Mouse (Mus musculus): Measurements from ENCODE around the gene Iqcc. TPM values are rescaled to one million over a fixed set of nuclear protein-coding genes. Genes with fewer than 3 reads are reported as not detected.

Iqcc gene
- total and polyA plus RNA-seq, 3 experiments = 13.0 to 30.9 (median 19.7) TPM

DNA sequence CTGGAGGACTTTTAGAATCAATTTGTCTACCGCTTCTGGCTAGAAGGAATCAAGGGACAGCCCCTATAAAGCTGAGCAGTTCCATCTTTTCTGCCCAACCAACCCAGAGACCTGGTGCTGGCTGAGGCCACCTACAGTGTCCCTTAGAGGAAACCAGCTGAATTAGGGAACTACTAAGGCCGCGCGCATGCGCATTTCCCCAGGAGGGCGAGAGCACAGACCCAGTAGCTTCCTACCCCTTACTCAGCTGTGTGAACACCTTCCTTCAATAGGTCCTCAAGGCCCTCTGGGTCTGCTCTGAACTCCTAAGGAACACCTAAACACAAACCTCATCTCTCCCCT lies 6.1 kb upstream of the Iqcc start:
- Histone ChIP-seq H3K79me2 (replicated peaks; ENCODE audit: control insufficient read depth, insufficient read depth, low read length) (no peaks in the 10 kb centered on the region; the same call in 1 of the 2 replicates), H3K27me3 (ENCODE audit: control insufficient read depth, insufficient read depth, low read length) (no peaks in the 10 kb centered on the region), H3K27ac (peak overlapping the region; percentile 92), H3K4me3 (peak overlapping the region; percentile 84), H3K4me1 (ENCODE audit: control insufficient read depth, insufficient read depth, low read length) (peaks cover 20% of the 10 kb centered on the region), H3K9ac (ENCODE audit: low read depth, low read length) (no peak overlapping the region), H3K36me3 (ENCODE audit: control insufficient read depth, insufficient read depth, low read length) (peaks cover 3% of the 10 kb centered on the region; the same call in 1 of the 2 replicates)
- peak; percentile 58 to 74 for DNase-seq
- intact Hi-C loops (cut with DNase I) = no loop called here
- TF ChIP-seq CTCF (IDR thresholded peaks at IDR 0.05) = no peak
- no peak for TF ChIP-seq POLR2A (IDR thresholded peaks at IDR 0.05; ENCODE audit: insufficient read depth, low read depth, low read length)
- no peak for TF ChIP-seq EP300 (IDR thresholded peaks at IDR 0.05; ENCODE audit: insufficient read depth, low read depth, low read length)
- 4% methylated on average over 6 of the region's 6 CpGs for WGBS

- TF ChIP-seq POLR2A (IDR thresholded peaks at IDR 0.05; ENCODE audit: insufficient read depth, low read depth, low read length) (peak; percentile 94), CTCF (IDR thresholded peaks at IDR 0.05) (no peak), EP300 (IDR thresholded peaks at IDR 0.05; ENCODE audit: insufficient read depth, low read depth, low read length) (peak; percentile 61)
- H3K4me1 ChIP-seq (ENCODE audit: control insufficient read depth, insufficient read depth, low read length) = peaks cover 21% of the 10 kb centered on the region
- intact Hi-C loops (cut with DNase I) = loop anchor here (1.0 to 5.0 kb wide), 2 partner anchors 16 to 198 kb away; no protein-coding TSS in a partner anchor
- under 1% methylated on average over 18 of the region's 18 CpGs for WGBS
- H3K9ac ChIP-seq (ENCODE audit: low read depth, low read length) = peak overlapping the region; percentile 83
- H3K4me3 ChIP-seq = peak overlapping the region; percentile 84
- H3K36me3 ChIP-seq (ENCODE audit: control insufficient read depth, insufficient read depth, low read length) = peaks cover 3% of the 10 kb centered on the region; the same call in 1 of the 2 replicates
- DNase-seq = peak; percentile 84 to 91
- H3K79me2 ChIP-seq (replicated peaks; ENCODE audit: control insufficient read depth, insufficient read depth, low read length) = no peaks in the 10 kb centered on the region; the same call in 1 of the 2 replicates
- no peaks in the 10 kb centered on the region for H3K27me3 ChIP-seq (ENCODE audit: control insufficient read depth, insufficient read depth, low read length)
- peak overlapping the region; percentile 92 for H3K27ac ChIP-seq
Observed at GRCm38 (mm10) chr4:129624281-129625028, 5.6 kb upstream of the Iqcc start.

DNA sequence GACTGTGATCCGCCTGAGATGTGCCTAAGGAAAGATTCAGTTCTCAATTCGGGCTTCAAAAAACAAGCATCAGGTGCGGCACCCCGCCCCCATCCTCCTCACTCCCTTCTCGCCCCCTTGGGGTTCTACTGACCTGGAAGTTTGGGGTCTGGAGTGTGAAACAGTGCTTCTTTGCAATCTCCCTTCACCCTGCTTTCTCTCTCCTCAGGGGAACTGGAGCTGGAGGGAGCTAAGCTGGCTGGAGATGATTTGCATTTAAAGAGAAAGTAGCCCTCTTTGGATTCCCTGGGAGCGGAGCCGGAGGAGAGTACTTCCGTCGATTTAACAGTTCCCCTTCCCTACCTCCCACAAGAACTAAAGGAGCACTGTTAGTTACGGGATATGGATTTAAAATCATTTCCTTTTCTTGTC lies 4.8 kb upstream of the Iqcc start, which contains the start of gene Ccdc28b:
Ccdc28b (minus strand) TSS at position 267 of the 411 bp plus-strand sequence.
- intact Hi-C loops (cut with DNase I) = loop anchor here (1.0 to 5.0 kb wide), 2 partner anchors 17 to 199 kb away; no protein-coding TSS in a partner anchor
- Histone ChIP-seq H3K27me3 (ENCODE audit: control insufficient read depth, insufficient read depth, low read length) (no peaks in the 10 kb centered on the region), H3K9ac (ENCODE audit: low read depth, low read length) (peak within 1 kb of the TSS; percentile 83), H3K4me1 (ENCODE audit: control insufficient read depth, insufficient read depth, low read length) (peaks cover 24% of the 10 kb centered on the region), H3K4me3 (peak within 1 kb of the TSS; percentile 84), H3K36me3 (ENCODE audit: control insufficient read depth, insufficient read depth, low read length) (peaks cover 3% of the 10 kb centered on the region; the same call in 1 of the 2 replicates), H3K79me2 (replicated peaks; ENCODE audit: control insufficient read depth, insufficient read depth, low read length) (no peaks in the 10 kb centered on the region; the same call in 1 of the 2 replicates), H3K27ac (peak within 1 kb of the TSS; percentile 92)
- peak; percentile 81 for TF ChIP-seq POLR2A (IDR thresholded peaks at IDR 0.05; ENCODE audit: insufficient read depth, low read depth, low read length)
- TF ChIP-seq EP300 (IDR thresholded peaks at IDR 0.05; ENCODE audit: insufficient read depth, low read depth, low read length) = no peak
- no peak for TF ChIP-seq CTCF (IDR thresholded peaks at IDR 0.05)
- peak; percentile 63 to 72 for DNase-seq
- WGBS = under 1% methylated on average over 10 of the region's 10 CpGs

DNA sequence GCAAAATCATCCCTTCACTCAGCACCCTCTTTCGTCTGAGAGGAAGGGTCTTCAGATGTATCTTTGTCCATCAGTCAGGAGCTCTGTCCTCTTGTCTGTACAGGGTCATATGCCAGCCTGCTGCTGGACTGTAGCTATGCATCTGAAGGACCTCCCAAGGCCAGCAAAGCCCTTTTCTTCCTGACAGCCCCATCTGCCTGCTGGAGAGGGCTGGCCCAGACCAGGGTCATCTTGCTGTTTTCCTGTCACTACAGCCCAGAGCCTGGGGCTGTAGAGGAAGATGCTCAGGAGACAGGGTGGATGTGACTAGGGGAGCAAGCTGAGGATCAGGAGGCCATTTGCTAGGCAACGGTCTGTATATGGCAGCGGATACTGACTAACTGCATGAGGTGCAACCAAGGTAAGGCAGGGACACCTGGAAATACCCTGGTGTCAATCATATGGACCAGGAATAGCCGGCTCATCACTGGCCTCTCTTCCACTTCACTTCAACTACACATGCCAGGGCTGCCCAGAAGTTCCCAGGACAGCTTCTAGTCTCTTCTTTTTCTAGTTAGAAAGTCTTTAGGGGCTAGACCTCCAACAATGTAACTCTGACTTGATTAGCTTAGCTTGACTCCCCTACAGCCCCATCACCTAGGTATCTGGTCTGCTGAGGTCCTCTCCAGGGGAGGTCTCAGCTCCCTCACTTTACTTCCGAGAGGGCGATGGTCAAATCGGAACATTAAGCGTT lies 4.1 kb upstream of the Iqcc start:
- DNase-seq = no peak
- 13% methylated on average over 8 of the region's 8 CpGs for WGBS
- intact Hi-C loops (cut with DNase I) = loop anchor here (5.0 kb wide), 1 partner anchor 199 kb away; no protein-coding TSS in a partner anchor

DNA sequence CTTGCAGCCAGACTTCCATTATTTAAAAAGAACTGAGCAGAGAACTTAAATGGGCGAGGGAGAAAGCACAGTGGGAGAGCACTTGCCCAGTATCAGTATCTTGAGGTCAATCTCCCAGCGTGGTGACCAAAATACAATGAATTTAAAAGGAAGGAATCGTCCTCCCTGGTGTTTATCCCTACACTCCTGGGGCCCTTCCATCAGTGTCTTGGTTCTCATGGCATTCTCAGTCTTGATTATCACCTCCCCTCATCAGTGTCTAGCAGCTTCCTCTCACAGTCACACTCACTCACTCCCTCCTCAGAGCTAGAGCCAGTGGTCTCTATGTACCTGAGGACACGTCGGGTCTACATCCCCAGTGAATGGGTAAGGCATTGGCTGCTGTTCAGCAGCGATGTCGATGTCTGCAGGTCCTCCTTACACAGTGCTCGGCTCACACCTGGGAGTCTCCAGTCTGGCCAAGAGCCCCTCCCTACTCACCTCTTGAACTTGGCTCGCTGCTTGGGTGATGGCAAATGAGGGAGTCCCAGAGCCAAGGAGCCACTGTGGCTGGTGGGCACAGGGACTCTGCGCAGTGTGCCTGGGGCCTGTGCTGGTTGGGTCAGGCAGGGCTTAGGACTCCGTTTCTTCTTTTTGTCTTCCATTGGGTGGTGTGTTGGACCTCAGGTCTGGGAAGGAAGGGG lies 3.4 kb upstream of the Iqcc start:
- intact Hi-C loops (cut with DNase I) = loop anchor here (5.0 kb wide), 1 partner anchor 200 kb away; no protein-coding TSS in a partner anchor
- TF ChIP-seq POLR2A (IDR thresholded peaks at IDR 0.05; ENCODE audit: insufficient read depth, low read depth, low read length) (no peak), EP300 (IDR thresholded peaks at IDR 0.05; ENCODE audit: insufficient read depth, low read depth, low read length) (no peak), CTCF (IDR thresholded peaks at IDR 0.05) (no peak)
- 65% methylated on average over 11 of the region's 11 CpGs for WGBS
- Histone ChIP-seq H3K9ac (ENCODE audit: low read depth, low read length) (peak overlapping the region; percentile 71), H3K79me2 (replicated peaks; ENCODE audit: control insufficient read depth, insufficient read depth, low read length) (no peaks in the 10 kb centered on the region; the same call in 1 of the 2 replicates), H3K27ac (peak overlapping the region; percentile 92), H3K4me1 (ENCODE audit: control insufficient read depth, insufficient read depth, low read length) (peaks cover 28% of the 10 kb centered on the region), H3K36me3 (ENCODE audit: control insufficient read depth, insufficient read depth, low read length) (peaks cover 3% of the 10 kb centered on the region; the same call in 1 of the 2 replicates), H3K27me3 (ENCODE audit: control insufficient read depth, insufficient read depth, low read length) (no peaks in the 10 kb centered on the region), H3K4me3 (peak overlapping the region; percentile 84)
- no peak for DNase-seq

More for the DNA sequence above, 4.1 kb upstream of the Iqcc start:
- peaks cover 3% of the 10 kb centered on the region; the same call in 1 of the 2 replicates for H3K36me3 ChIP-seq (ENCODE audit: control insufficient read depth, insufficient read depth, low read length)
- H3K27me3 ChIP-seq (ENCODE audit: control insufficient read depth, insufficient read depth, low read length) = no peaks in the 10 kb centered on the region
- TF ChIP-seq EP300 (IDR thresholded peaks at IDR 0.05; ENCODE audit: insufficient read depth, low read depth, low read length) (no peak), CTCF (IDR thresholded peaks at IDR 0.05) (no peak), POLR2A (IDR thresholded peaks at IDR 0.05; ENCODE audit: insufficient read depth, low read depth, low read length) (0 out of 2 replicates have a peak, but pooled peaks have one; percentile 13)
- peak overlapping the region; percentile 84 for H3K4me3 ChIP-seq
- H3K27ac ChIP-seq = peak overlapping the region; percentile 92
- no peaks in the 10 kb centered on the region; the same call in 1 of the 2 replicates for H3K79me2 ChIP-seq (replicated peaks; ENCODE audit: control insufficient read depth, insufficient read depth, low read length)
- peak overlapping the region; percentile 71 for H3K9ac ChIP-seq (ENCODE audit: low read depth, low read length)
- peaks cover 27% of the 10 kb centered on the region for H3K4me1 ChIP-seq (ENCODE audit: control insufficient read depth, insufficient read depth, low read length)
